In the genomic region with DNA sequence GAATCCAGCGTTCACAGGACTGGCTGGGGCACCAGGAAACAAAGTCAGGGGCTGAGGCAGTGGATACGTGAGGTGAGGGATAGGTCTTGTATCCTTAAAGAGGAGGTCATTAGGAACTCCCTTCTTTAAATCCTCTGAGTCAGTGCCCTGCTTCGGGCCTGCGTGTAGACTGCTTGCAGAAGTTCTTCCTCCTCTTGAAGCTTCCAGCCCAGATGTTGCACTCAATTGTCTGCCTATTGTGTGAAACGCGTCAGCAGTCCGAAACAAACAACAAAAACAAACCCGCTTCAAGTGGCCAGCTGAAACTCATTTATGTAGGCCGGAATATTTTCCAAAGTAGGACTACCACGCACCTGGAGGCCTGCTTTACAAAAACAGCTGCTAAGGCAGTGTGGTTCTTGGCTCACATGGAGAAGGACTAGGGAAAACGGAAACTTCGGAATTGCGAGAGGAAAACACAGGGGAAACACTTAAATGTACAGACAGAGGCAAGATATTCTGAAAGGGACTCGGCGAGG, we compare ENCODE assay signal across 9 mouse cellular contexts. TPM values are rescaled to one million over a fixed set of nuclear protein-coding genes. Genes with fewer than 3 reads are reported as not detected.
DNase-seq lines count a peak whose midpoint lies in the region; ATAC-seq and TF ChIP-seq lines count a peak whose summit lies in the region.
"Had no signal": no experiment of that assay in that cellular context is flagged by ENCODE, and none has a peak within 500 bp of the region (broad histone marks: within the 10 kb centered on the region; RNA-seq: fewer than 3 reads in every experiment).

No protein-coding gene starts in this region.

- no peaks in the 10 kb centered on the region for H3K9me3 ChIP-seq in lung, postnatal 0 days (ENCODE audit: low read length)
- no peaks in the 10 kb centered on the region for H3K9me3 ChIP-seq in heart, embryonic 12.5 days (replicated peaks)
- no peaks in the 10 kb centered on the region for H3K9me3 ChIP-seq in liver, embryonic 13.5 days (replicated peaks)
- no peaks in the 10 kb centered on the region for H3K9me3 ChIP-seq in stomach, postnatal 0 days (ENCODE audit: control insufficient read depth, low read length)

- ATAC-seq in lung, postnatal 0 days: no peak
- ATAC-seq in heart, embryonic 12.5 days (ENCODE audit: insufficient number of reproducible peaks, low FRiP score): no peak
- ATAC-seq in liver, embryonic 13.5 days (ENCODE audit: low read depth): no peak
- ATAC-seq in stomach, postnatal 0 days (ENCODE audit: low FRiP score, low TSS enrichment): no peak

- peak overlapping the region; percentile 47 for H3K4me2 ChIP-seq in lung, postnatal 0 days (replicated peaks; ENCODE audit: low read depth, low read length)
- peak overlapping the region; percentile 78 for H3K4me2 ChIP-seq in heart, embryonic 12.5 days
- 0 out of 2 replicates have a peak overlapping the region, but pooled peaks have one; percentile 3 for H3K4me2 ChIP-seq in liver, embryonic 13.5 days
- peak overlapping the region; percentile 47 for H3K4me2 ChIP-seq in stomach, postnatal 0 days (replicated peaks; ENCODE audit: low read depth)

- no peak for TF ChIP-seq CTCF in lung, postnatal 0 days (IDR thresholded peaks at IDR 0.05)
- no peak for TF ChIP-seq CTCF in stomach, postnatal 0 days (IDR thresholded peaks at IDR 0.05; ENCODE audit: low read depth)

- no peak for DNase-seq in lung, postnatal 0 days (ENCODE audit: low spot score)
- no peak for DNase-seq in lung, postnatal 36 days
- no peak for DNase-seq in liver, embryonic 13.5 days
- DNase-seq in stomach, postnatal 0 days (ENCODE audit: low spot score): no peak
- DNase-seq in cerebellum, adult 11-12 months: no peak
- no peak for DNase-seq in right cerebral cortex, postnatal 4 days
- no peak for DNase-seq in adrenal gland, postnatal 10 days
- DNase-seq: thymus, adult 18-20 months had no signal

- TF ChIP-seq EP300 in lung, postnatal 0 days (IDR thresholded peaks at IDR 0.05): no peak
- TF ChIP-seq EP300 in stomach, postnatal 0 days (optimal IDR thresholded peaks at IDR 0.05): no peak

- no peak overlapping the region for H3K27ac ChIP-seq in lung, postnatal 0 days (ENCODE audit: low read length)
- H3K27ac ChIP-seq in heart, embryonic 12.5 days (ENCODE audit: poor library complexity, severe bottlenecking): no peak overlapping the region
- H3K27ac ChIP-seq in liver, embryonic 13.5 days: no peak overlapping the region
- H3K27ac ChIP-seq in stomach, postnatal 0 days (replicated peaks): no peak overlapping the region

- no peak overlapping the region for H3K9ac ChIP-seq in lung, postnatal 0 days (replicated peaks; ENCODE audit: low read depth)
- H3K9ac ChIP-seq in heart, embryonic 12.5 days: no peak overlapping the region
- H3K9ac ChIP-seq in liver, embryonic 13.5 days: no peak overlapping the region
- 0 out of 2 replicates have a peak overlapping the region, but pooled peaks have one; percentile 23 for H3K9ac ChIP-seq in stomach, postnatal 0 days (ENCODE audit: low read length)

- H3K4me1 ChIP-seq in lung, postnatal 0 days (ENCODE audit: insufficient read depth, low read depth, low read length): 0 out of 2 replicates have a peak, but pooled peaks cover 4% of the 10 kb centered on the region
- peaks cover 13% of the 10 kb centered on the region for H3K4me1 ChIP-seq in heart, embryonic 12.5 days (replicated peaks)
- peaks cover 3% of the 10 kb centered on the region; the same call in 1 of the 2 replicates for H3K4me1 ChIP-seq in liver, embryonic 13.5 days (replicated peaks)
- H3K4me1 ChIP-seq in stomach, postnatal 0 days (replicated peaks; ENCODE audit: control insufficient read depth, insufficient read depth): no peaks in the 10 kb centered on the region

- H3K4me3 ChIP-seq in lung, postnatal 0 days (ENCODE audit: low read depth, low read length): 0 out of 2 replicates have a peak overlapping the region, but pooled peaks have one; percentile 6
- peak overlapping the region; percentile 37 for H3K4me3 ChIP-seq in heart, embryonic 12.5 days
- no peak overlapping the region for H3K4me3 ChIP-seq in liver, embryonic 13.5 days (replicated peaks)
- 0 out of 2 replicates have a peak overlapping the region, but pooled peaks have one; percentile 15 for H3K4me3 ChIP-seq in stomach, postnatal 0 days (ENCODE audit: low read depth, low read length)

- H3K27me3 ChIP-seq in lung, postnatal 0 days (replicated peaks; ENCODE audit: insufficient read depth, low read length): no peaks in the 10 kb centered on the region
- H3K27me3 ChIP-seq in heart, embryonic 12.5 days (replicated peaks): no peaks in the 10 kb centered on the region
- H3K27me3 ChIP-seq in liver, embryonic 13.5 days: peaks cover 16% of the 10 kb centered on the region
- H3K27me3 ChIP-seq in stomach, postnatal 0 days (ENCODE audit: control insufficient read depth, insufficient read depth, low read length): no peaks in the 10 kb centered on the region

- H3K36me3 ChIP-seq in lung, postnatal 0 days (ENCODE audit: insufficient read depth, low read length): no peaks in the 10 kb centered on the region
- no peaks in the 10 kb centered on the region for H3K36me3 ChIP-seq in heart, embryonic 12.5 days
- H3K36me3 ChIP-seq in liver, embryonic 13.5 days: no peaks in the 10 kb centered on the region
- no peaks in the 10 kb centered on the region for H3K36me3 ChIP-seq in stomach, postnatal 0 days (ENCODE audit: control insufficient read depth, insufficient read depth, low read length)

- 28% methylated on average over 15 of the region's 15 CpGs for WGBS in lung, postnatal 0 days
- 24% methylated on average over 15 of the region's 15 CpGs for WGBS in heart, embryonic 12.5 days
- 39% methylated on average over 15 of the region's 15 CpGs for WGBS in liver, embryonic 13.5 days (ENCODE audit: insufficient replicate concordance)
- 34% methylated on average over 15 of the region's 15 CpGs for WGBS in stomach, postnatal 0 days

RNA-seq across cellular contexts. Expression of a gene that starts 55.6 kb away (rescaled TPM):
- 68.5 and 80.8 TPM in 2 replicates for polyA plus RNA-seq in lung, postnatal 0 days (2015; fragmentation: Nextera tagmentation; extraction: Ambion mirVana)
- polyA plus RNA-seq in heart, embryonic 12.5 days (2016; fragmentation: Nextera tagmentation; extraction: Ambion mirVana): 110 and 117 TPM in 2 replicates
- polyA plus RNA-seq in liver, embryonic 13.5 days (2015; fragmentation: Nextera tagmentation; extraction: Ambion mirVana): 130 and 165 TPM in 2 replicates
- polyA plus RNA-seq in stomach, postnatal 0 days (2015; fragmentation: Nextera tagmentation; extraction: Ambion mirVana): 85.7 and 89.9 TPM in 2 replicates
- total RNA-seq in adrenal gland, postnatal 10 days (2021): 10 to 100 TPM; 81.5 to 92.3 TPM

Comparison
In these comparisons a context has a peak if more than half of its experiments do, and no peak if none do; other contexts are left out.
1. H3K4me2 ChIP-seq: peak in every context shown above with its lines; median percentile 78 in heart, embryonic 12.5 days; 47 in lung, postnatal 0 days; 47 in stomach, postnatal 0 days; 3 in liver, embryonic 13.5 days.